Mouse (Mus musculus) layer of hippocampus, postnatal 36 days (tissue): Measurements from ENCODE around the gene Kif15. TPM values are rescaled to one million over a fixed set of nuclear protein-coding genes. Genes with fewer than 3 reads are reported as not detected.

Source experiments
- total RNA-seq, 2 experiments: library from RNA; stranded (reverse); gene quantifications; 2 replicates each; pipeline ENCODE4 v1.2.3; 2021

Kif15 gene
- total RNA-seq, 2 experiments from 2014 or later: 1.8 to 2.8 TPM

Other genes with a start within 250 kb of the Kif15 start
- gene Topaz1, start 203.7 kb upstream of the Kif15 start, total RNA-seq: not detected
- 10 to 100 TPM; 20.0 to 21.7 TPM for gene Tcaim, start 145.5 kb upstream of the Kif15 start, total RNA-seq
- not detected for gene Gm35549, start 107.0 kb upstream of the Kif15 start, total RNA-seq
- gene Zfp445, start 85.0 kb upstream of the Kif15 start, total RNA-seq: 100 to 1,000 TPM; 155 to 161 TPM
- 1 to 10 TPM; 4.5 to 5.1 TPM for gene Zkscan7, start 65.4 kb upstream of the Kif15 start, total RNA-seq
- 1 to 10 TPM; 6.3 to 6.9 TPM for gene Zfp105, start 28.0 kb upstream of the Kif15 start, total RNA-seq
- gene 1110059G10Rik, start within 50 bp of the Kif15 start, total RNA-seq: 10 to 100 TPM; 20.3 to 20.7 TPM
- gene Tmem42, start 70.3 kb downstream of the Kif15 start, total RNA-seq: 10 to 100 TPM; 21.9 to 22.7 TPM
- 1 to 10 TPM; 1.9 to 2.9 TPM for gene Tgm4, start 83.7 kb downstream of the Kif15 start, total RNA-seq
- 10 to 100 TPM; 62.1 to 63.0 TPM for gene Zdhhc3, start 162.2 kb downstream of the Kif15 start, total RNA-seq
- gene Exosc7, start 162.2 kb downstream of the Kif15 start, total RNA-seq: 10 to 100 TPM; 41.1 to 44.5 TPM
- 1 to 10 TPM; 3.2 to 4.9 TPM for gene Clec3b, start 199.9 kb downstream of the Kif15 start, total RNA-seq